Mouse (Mus musculus) midbrain, embryonic 14.5 days (tissue): ENCODE measurements at regions not wholly inside any gene's neighbourhood (a gene's known extent, or its start where the extent isn't known, plus 50 kb on each side); places are given as distances from the start of the nearest gene placed in this dataset.

Experiments
- ATAC-seq: fragments of 200-750 bp; cut with Nextera tagmentation; 2 replicates; pipeline ENCODE4 v1.8.0; 2017; ENCODE audit warnings: moderate number of reproducible peaks, moderate library complexity; ENCODE audit not compliant: low FRiP score, low TSS enrichment
- DNase-seq: peaks from one replicate; pipeline ENCODE4 v3.0.0-alpha.2; 2015
- H3K27ac ChIP-seq: fragments of 300-500 bp; sonication (generic); replicated peaks from 2 replicates; pipeline ENCODE4 v1.5.1; 2014; ENCODE audit warnings: mild to moderate bottlenecking, low read depth, low read length, moderate library complexity
- H3K27me3 ChIP-seq: fragments of 300-500 bp; sonication (generic); 2 replicates; pipeline ENCODE4 v1.6.1; 2014; ENCODE audit warnings: low read length, control low read depth, mixed read lengths; ENCODE audit not compliant: control insufficient read depth, insufficient read depth
- H3K36me3 ChIP-seq: fragments of 300-500 bp; sonication (generic); 2 replicates; pipeline ENCODE4 v1.6.1; 2014; ENCODE audit warnings: low read length, control low read depth; ENCODE audit not compliant: control insufficient read depth, insufficient read depth
- H3K4me1 ChIP-seq: fragments of 300-500 bp; sonication (generic); 2 replicates; pipeline ENCODE4 v1.6.1; 2014; ENCODE audit warnings: mild to moderate bottlenecking, antibody characterized with exemption, low read length, control low read depth; ENCODE audit not compliant: control insufficient read depth, insufficient read depth
- H3K4me2 ChIP-seq: fragments of 300-500 bp; sonication (generic); 2 replicates; pipeline ENCODE4 v1.6.1; 2014; ENCODE audit warnings: mild to moderate bottlenecking, low read length, moderate library complexity
- H3K4me3 ChIP-seq: fragments of 300-500 bp; sonication (generic); replicated peaks from 2 replicates; pipeline ENCODE4 v1.5.1; 2014; ENCODE audit warnings: low read depth, low read length
- H3K9ac ChIP-seq: fragments of 300-500 bp; sonication (generic); replicated peaks from 2 replicates; pipeline ENCODE4 v1.6.1; 2014; ENCODE audit warnings: mild to moderate bottlenecking, low read length, moderate library complexity
- H3K9me3 ChIP-seq: fragments of 300-500 bp; sonication (generic); 2 replicates; pipeline ENCODE4 v1.6.1; 2016; ENCODE audit warnings: low read length, control low read depth, mixed read lengths; ENCODE audit not compliant: control insufficient read depth
- WGBS: fragments of 180-500 bp; shearing (Covaris S2); extraction: QIAGEN DNeasy Blood & Tissue Kit; methylation state at CpG from one replicate; pipeline ENCODE4 v1.1.7; 2014; 5-methylcytosine and 5-hydroxymethylcytosine counted together

- Histone ChIP-seq H3K9me3 (no peaks in the 10 kb centered on the region), H3K4me2 (no peak overlapping the region), H3K27me3 (no peaks in the 10 kb centered on the region), H3K9ac (no peak overlapping the region), H3K4me3 (no peak overlapping the region), H3K36me3 (no peaks in the 10 kb centered on the region), H3K4me1 (no peaks in the 10 kb centered on the region), H3K27ac (no peak overlapping the region)
- 80% methylated on average over 2 of the region's 2 CpGs for WGBS
- DNase-seq: no peak
- ATAC-seq: no peak
Observed at GRCm38 (mm10) chr12:15741219-15741618, 75.5 kb downstream of the Trib2 start.

GRCm38 (mm10) chr12:15738989-15739388 lies 77.7 kb downstream of the Trib2 start:
- no peak overlapping the region for H3K4me2 ChIP-seq
- no peak for DNase-seq
- no peaks in the 10 kb centered on the region for H3K27me3 ChIP-seq
- ATAC-seq: no peak
- WGBS: 77% methylated on average over 4 of the region's 4 CpGs
- no peak overlapping the region for H3K9ac ChIP-seq
- no peaks in the 10 kb centered on the region for H3K4me1 ChIP-seq
- H3K36me3 ChIP-seq: no peaks in the 10 kb centered on the region
- H3K27ac ChIP-seq: no peak overlapping the region
- H3K4me3 ChIP-seq: no peak overlapping the region
- H3K9me3 ChIP-seq: no peaks in the 10 kb centered on the region

GRCm38 (mm10) chr12:15731261-15731660 lies 85.5 kb downstream of the Trib2 start:
- DNase-seq: peak; percentile 34
- Histone ChIP-seq H3K27me3 (no peaks in the 10 kb centered on the region), H3K9me3 (no peaks in the 10 kb centered on the region), H3K4me2 (no peak overlapping the region), H3K27ac (no peak overlapping the region), H3K4me3 (no peak overlapping the region), H3K9ac (no peak overlapping the region), H3K4me1 (no peaks in the 10 kb centered on the region), H3K36me3 (no peaks in the 10 kb centered on the region)
- 34% methylated on average over 3 of the region's 3 CpGs for WGBS
- ATAC-seq: no peak

DNA sequence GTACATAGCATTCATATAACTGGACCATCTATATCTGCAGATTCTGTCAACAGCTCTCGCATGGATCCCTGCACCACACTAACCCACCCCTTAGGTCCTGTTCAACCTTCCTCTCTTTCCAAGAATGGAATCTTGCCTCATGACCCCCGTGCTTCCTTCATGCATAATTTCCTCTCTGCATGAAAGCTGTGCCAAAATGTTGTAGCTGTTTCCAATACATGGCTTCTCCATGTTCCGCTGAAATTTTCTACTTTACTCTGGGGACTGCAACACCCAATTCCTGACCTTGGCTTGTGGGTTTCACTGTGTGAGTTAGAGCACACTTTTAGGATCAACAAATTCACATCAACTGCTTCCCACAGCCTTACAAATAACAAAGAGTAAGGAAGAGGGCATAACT lies 87.0 kb downstream of the Trib2 start:
- Histone ChIP-seq H3K27me3 (no peaks in the 10 kb centered on the region), H3K4me1 (no peaks in the 10 kb centered on the region), H3K9me3 (no peaks in the 10 kb centered on the region), H3K36me3 (no peaks in the 10 kb centered on the region), H3K4me3 (no peak overlapping the region), H3K27ac (no peak overlapping the region), H3K9ac (no peak overlapping the region), H3K4me2 (no peak overlapping the region)
- DNase-seq (no peak), ATAC-seq (no peak)
- WGBS: 81% methylated on average over 3 of the region's 3 CpGs

DNA sequence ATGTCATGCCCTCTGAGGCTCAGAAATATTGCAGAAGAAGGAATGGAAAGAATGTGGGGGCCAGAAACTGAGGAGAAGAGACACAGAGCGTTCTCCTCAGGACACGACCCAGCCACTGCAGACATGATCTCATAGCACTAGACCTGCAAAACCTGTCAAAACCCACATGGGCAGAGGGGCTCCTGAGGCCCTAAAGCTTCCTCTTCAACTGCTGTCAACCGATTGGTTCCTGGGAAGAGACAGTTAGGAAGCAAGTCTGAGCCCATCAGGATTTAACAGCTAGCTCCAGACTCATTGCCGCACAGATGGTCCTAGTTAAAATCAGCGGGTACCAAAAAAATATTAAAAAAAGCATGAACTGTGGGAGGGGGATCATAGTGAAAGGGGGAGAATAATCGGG lies 93.2 kb downstream of the Trib2 start:
- no peak for DNase-seq
- no peak overlapping the region for H3K9ac ChIP-seq
- no peak overlapping the region for H3K27ac ChIP-seq
- H3K9me3 ChIP-seq: no peaks in the 10 kb centered on the region
- no peaks in the 10 kb centered on the region for H3K36me3 ChIP-seq
- no peak for ATAC-seq
- no peaks in the 10 kb centered on the region for H3K4me1 ChIP-seq
- WGBS: 91% methylated on average over 6 of the region's 6 CpGs
- H3K4me3 ChIP-seq: no peak overlapping the region
- no peak overlapping the region for H3K4me2 ChIP-seq
- no peaks in the 10 kb centered on the region for H3K27me3 ChIP-seq

DNA sequence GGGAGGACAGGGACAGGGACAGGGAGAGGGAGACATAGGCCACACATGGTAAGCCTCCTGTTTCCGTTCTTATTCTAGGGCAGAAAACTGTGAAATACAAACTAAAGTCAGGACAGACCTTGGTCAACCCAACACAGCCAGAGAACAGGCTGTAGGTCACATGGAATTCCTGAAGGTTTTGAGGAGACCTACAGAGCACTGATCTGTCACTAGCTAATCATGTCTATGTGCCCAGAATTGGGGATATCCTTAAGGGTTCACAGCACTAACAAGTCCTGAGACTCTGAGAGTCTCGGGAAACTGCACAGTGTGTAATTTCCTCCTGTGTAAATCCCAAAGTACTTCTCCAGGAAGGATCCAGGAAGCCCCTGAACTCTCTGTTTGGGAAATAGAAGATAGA lies 94.6 kb downstream of the Trib2 start:
- Histone ChIP-seq H3K27ac (no peak overlapping the region), H3K4me3 (no peak overlapping the region), H3K9ac (no peak overlapping the region), H3K4me1 (no peaks in the 10 kb centered on the region), H3K9me3 (no peaks in the 10 kb centered on the region), H3K4me2 (no peak overlapping the region), H3K27me3 (no peaks in the 10 kb centered on the region), H3K36me3 (no peaks in the 10 kb centered on the region)
- 90% methylated on average over 2 of the region's 2 CpGs for WGBS
- no peak for DNase-seq
- no peak for ATAC-seq

GRCm38 (mm10) chr12:15720171-15720570 lies 96.6 kb downstream of the Trib2 start:
- Histone ChIP-seq H3K9ac (no peak overlapping the region), H3K9me3 (no peaks in the 10 kb centered on the region), H3K4me3 (no peak overlapping the region), H3K4me1 (no peaks in the 10 kb centered on the region), H3K36me3 (no peaks in the 10 kb centered on the region), H3K27me3 (no peaks in the 10 kb centered on the region), H3K4me2 (no peak overlapping the region), H3K27ac (no peak overlapping the region)
- no peak for ATAC-seq
- 83% methylated on average over 6 of the region's 6 CpGs for WGBS
- DNase-seq: no peak

DNA sequence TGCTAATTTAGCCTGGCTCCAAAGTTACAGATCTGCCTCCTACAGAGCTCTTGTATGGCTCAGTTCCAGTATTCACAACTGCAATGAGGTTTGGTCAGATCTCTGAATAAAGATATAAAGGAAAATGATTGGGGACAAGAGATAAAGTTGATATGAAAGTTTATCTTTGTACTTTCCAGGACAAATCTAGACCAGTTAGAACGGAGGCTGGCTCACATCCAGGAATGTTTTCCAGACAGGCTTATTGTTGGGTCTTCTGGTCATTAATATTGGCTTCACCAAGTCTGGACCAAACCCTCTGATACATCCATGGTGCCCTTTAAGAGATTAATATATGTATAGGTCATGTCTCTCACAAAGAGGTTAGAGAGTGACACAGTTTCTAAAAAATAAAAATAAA lies 97.9 kb downstream of the Trib2 start:
- H3K4me3 ChIP-seq: no peak overlapping the region
- H3K36me3 ChIP-seq: no peaks in the 10 kb centered on the region
- no peaks in the 10 kb centered on the region for H3K9me3 ChIP-seq
- no peak overlapping the region for H3K4me2 ChIP-seq
- ATAC-seq (no peak), DNase-seq (no peak)
- H3K9ac ChIP-seq: no peak overlapping the region
- no peaks in the 10 kb centered on the region for H3K4me1 ChIP-seq
- no peak overlapping the region for H3K27ac ChIP-seq
- no peaks in the 10 kb centered on the region for H3K27me3 ChIP-seq
- 90% methylated on average over 1 of the region's 1 CpGs for WGBS

GRCm38 (mm10) chr12:15717989-15718388 lies 98.7 kb downstream of the Trib2 start:
- H3K36me3 ChIP-seq: no peaks in the 10 kb centered on the region
- H3K27ac ChIP-seq: no peak overlapping the region
- H3K27me3 ChIP-seq: no peaks in the 10 kb centered on the region
- DNase-seq (no peak), ATAC-seq (no peak)
- H3K4me3 ChIP-seq: no peak overlapping the region
- no peak overlapping the region for H3K4me2 ChIP-seq
- 94% methylated on average over 6 of the region's 6 CpGs for WGBS
- no peaks in the 10 kb centered on the region for H3K9me3 ChIP-seq
- no peaks in the 10 kb centered on the region for H3K4me1 ChIP-seq
- H3K9ac ChIP-seq: no peak overlapping the region
